Mouse (Mus musculus) heart, adult 2 months (tissue): ENCODE measurements around the gene Hand2. TPM values are rescaled to one million over a fixed set of nuclear protein-coding genes. Genes with fewer than 3 reads are reported as not detected.

Source experiments
- DNase-seq, 2 experiments: peaks; one replicate each; pipeline ENCODE4 v3.0.0; 2021
- H3K27ac ChIP-seq: fragments of 200-600 bp; 2 replicates; pipeline ENCODE4 v1.8.1; 2022
- H3K27me3 ChIP-seq: fragments of 200-500 bp; 2 replicates; pipeline ENCODE4 v1.6.1; 2012; ENCODE audit warnings: mild to moderate bottlenecking, low read length, inconsistent platforms, mixed read lengths; ENCODE audit not compliant: control insufficient read depth, insufficient read depth
- H3K36me3 ChIP-seq: fragments of 200-500 bp; 2 replicates; pipeline ENCODE4 v1.6.1; 2012; ENCODE audit warnings: low read length, inconsistent platforms; ENCODE audit not compliant: control insufficient read depth, insufficient read depth
- H3K4me1 ChIP-seq: fragments of 200-500 bp; 2 replicates; pipeline ENCODE4 v1.6.1; 2011; ENCODE audit warnings: low read length; ENCODE audit not compliant: control insufficient read depth, insufficient read depth
- H3K4me3 ChIP-seq: fragments of 200-600 bp; 2 replicates; pipeline ENCODE4 v1.8.1; 2022
- H3K79me2 ChIP-seq: fragments of 200-500 bp; replicated peaks from 2 replicates; pipeline ENCODE4 v1.6.1; 2012; ENCODE audit warnings: mild to moderate bottlenecking, inconsistent platforms, low read length, moderate library complexity, mixed read lengths; ENCODE audit not compliant: control insufficient read depth, insufficient read depth
- H3K9ac ChIP-seq: fragments of 200-500 bp; 2 replicates; pipeline ENCODE4 v1.6.1; 2012; ENCODE audit warnings: low read depth, mild to moderate bottlenecking, control low read depth, inconsistent platforms, low read length, mixed read lengths
- CTCF ChIP-seq: fragments of 200-600 bp; IDR thresholded peaks from 2 replicates; pipeline ENCODE4 v1.8.1; 2022; ENCODE audit warnings: antibody characterized with exemption, mild to moderate bottlenecking, moderate library complexity
- EP300 ChIP-seq: fragments of 200-500 bp; IDR thresholded peaks from 2 replicates; pipeline ENCODE4 v1.6.1; 2011; ENCODE audit warnings: low read depth, low read length, control low read depth; ENCODE audit not compliant: insufficient read depth
- POLR2A ChIP-seq: fragments of 200-500 bp; IDR thresholded peaks from 2 replicates; pipeline ENCODE4 v1.6.1; 2011; ENCODE audit warnings: mild to moderate bottlenecking, low read depth, low read length, control low read depth; ENCODE audit not compliant: insufficient read depth
- WGBS: fragments of 180-500 bp; shearing (Covaris S2); methylation state at CpG from one replicate; pipeline ENCODE4 v1.1.7; 2018; 5-methylcytosine and 5-hydroxymethylcytosine counted together
- intact Hi-C: fragments of 180-260 bp; cut with DNase I; formaldehyde crosslinking; loops from one replicate; pipeline ENCODE4 v1.15.1; 2025
- polyA plus RNA-seq: library from polyadenylated mRNA; depleted of rRNA; stranded (reverse); fragments of >200 nt; gene quantifications from 2 replicates; pipeline ENCODE4 v1.2.3, GENCODE M21; 2012
- total RNA-seq, 2 experiments: library from RNA; stranded (reverse); gene quantifications; 2 replicates each; pipeline ENCODE4 v1.2.3; 2021

Gene Hand2
- total and polyA plus RNA-seq, 3 experiments, result 14.8 to 63.9 (median 62.1) TPM

DNA sequence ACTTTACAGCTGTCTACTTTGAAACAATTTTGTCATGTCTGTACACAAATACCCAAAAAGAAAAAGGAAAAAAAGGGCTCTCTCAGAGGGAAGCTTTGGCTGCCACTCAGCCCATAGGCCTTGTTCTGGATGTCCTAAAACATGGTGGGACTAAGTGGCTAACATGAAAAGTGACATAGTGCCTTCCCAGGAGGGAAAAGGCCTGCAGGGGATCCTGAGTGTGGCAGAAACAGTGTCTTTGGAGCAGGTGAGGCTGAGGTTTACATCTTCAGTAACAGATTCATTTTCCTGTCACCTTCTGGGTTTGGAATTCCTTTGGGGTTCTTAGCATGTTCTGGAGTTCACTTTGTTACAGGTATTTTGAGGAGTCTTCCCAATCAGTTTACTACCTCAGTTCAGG lies 3.7 kb upstream of the Hand2 start:
- no peak for DNase-seq
- no peaks in the 10 kb centered on the region; the same call in 1 of the 2 replicates for H3K36me3 ChIP-seq
- no peak overlapping the region; the same call in 1 of the 2 replicates for H3K4me3 ChIP-seq
- peaks cover 4% of the 10 kb centered on the region for H3K4me1 ChIP-seq
- no peaks in the 10 kb centered on the region for H3K79me2 ChIP-seq
- TF ChIP-seq CTCF (no peak), EP300 (no peak), POLR2A (no peak)
- H3K9ac ChIP-seq, result no peak overlapping the region
- peak overlapping the region; percentile 89 for H3K27ac ChIP-seq
- intact Hi-C loops, result loop anchor here (5.0 to 10.0 kb wide), 2 partner anchors 182 to 435 kb away; no protein-coding TSS in a partner anchor
- peaks cover 2% of the 10 kb centered on the region; the same call in 1 of the 2 replicates for H3K27me3 ChIP-seq

DNA sequence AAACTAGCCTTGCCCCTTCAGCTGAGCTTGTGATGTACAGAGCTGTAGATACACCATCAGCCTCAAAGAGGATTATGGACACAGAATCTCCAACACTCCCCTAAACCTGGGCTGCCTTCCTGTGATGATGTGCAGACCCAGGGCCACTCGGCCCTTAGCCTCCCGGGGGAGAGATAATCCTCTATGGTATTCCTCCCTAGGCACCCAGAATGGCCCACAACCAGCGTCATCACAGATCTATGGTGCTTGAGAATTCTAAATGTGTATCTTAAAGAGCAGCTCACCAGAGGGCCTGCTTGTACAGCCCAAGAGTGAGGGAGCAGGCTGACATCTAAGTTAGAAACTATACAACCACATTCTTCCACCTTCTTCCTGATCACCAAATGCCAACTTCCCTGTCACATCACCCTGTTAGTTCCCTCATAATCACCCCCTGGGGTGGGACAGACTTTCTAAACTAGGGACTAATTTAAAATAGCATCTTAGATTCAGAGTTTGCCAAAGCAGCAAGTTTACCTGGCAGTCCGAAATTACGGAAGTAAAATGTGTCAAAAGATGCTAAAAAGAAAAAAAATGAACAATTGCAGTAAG lies 2.8 kb upstream of the Hand2 start:
- H3K9ac ChIP-seq, result peak overlapping the region; percentile 58
- H3K27me3 ChIP-seq, result peaks cover 2% of the 10 kb centered on the region; the same call in 1 of the 2 replicates
- peak overlapping the region; percentile 32 for H3K4me3 ChIP-seq
- no peaks in the 10 kb centered on the region; the same call in 1 of the 2 replicates for H3K36me3 ChIP-seq
- intact Hi-C loops, result loop anchor here (5.0 to 10.0 kb wide), 2 partner anchors 183 to 436 kb away; no protein-coding TSS in a partner anchor
- no peak for TF ChIP-seq EP300
- no peak for TF ChIP-seq CTCF
- no peak for TF ChIP-seq POLR2A
- no peaks in the 10 kb centered on the region for H3K79me2 ChIP-seq
- WGBS, result 33% methylated on average over 5 of the region's 5 CpGs
- peak in 1 of 2 experiments; percentile 32 for DNase-seq
- H3K27ac ChIP-seq, result peak overlapping the region; percentile 89
- H3K4me1 ChIP-seq, result peaks cover 3% of the 10 kb centered on the region

DNA sequence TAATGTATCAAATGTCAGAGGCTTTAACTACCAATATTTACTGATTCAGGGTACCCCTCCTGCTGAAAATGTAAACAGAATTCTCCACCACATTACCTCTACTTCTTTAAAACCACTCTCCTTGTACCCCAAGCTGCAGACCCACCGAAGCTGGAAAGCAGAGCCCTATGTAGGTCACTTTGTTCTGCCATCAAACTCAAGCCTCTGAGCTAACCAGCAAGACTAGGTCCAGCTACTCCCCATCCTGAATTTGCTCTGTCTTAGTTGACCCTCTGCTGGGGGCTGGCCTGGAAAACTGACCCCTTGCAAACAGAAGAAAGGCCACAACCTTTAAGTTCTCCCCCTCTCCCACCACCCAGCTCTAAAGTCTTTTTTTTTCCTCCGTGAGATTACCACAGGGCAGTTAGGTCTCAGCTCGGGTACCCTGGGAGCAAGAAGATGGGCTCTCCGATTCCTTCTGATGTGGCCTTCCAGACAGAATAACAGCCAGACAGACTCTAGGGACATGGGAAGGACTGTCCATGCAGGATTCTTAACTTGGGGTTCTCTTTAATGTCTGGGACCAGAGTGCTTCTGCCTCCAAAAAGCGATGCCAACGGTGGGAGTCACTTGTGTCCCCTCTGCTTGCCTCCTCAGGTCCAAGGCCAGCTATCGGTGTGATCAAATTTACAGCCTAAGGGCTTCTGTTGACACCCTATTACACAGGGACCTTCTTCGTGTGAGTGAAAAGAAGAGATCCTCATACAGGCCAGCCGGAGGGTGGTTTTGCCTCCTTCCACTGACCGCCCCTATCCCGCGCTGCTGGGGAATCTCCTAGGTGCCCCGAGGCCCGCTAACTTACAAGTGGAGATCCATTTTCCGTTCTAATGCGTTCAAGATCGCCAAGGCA lies 1.4 kb upstream of the Hand2 start:
- 27% methylated on average over 17 of the region's 17 CpGs for WGBS
- Histone ChIP-seq H3K36me3 (no peaks in the 10 kb centered on the region; the same call in 1 of the 2 replicates), H3K4me1 (no peaks in the 10 kb centered on the region; the same call in 1 of the 2 replicates), H3K4me3 (peak overlapping the region; percentile 78), H3K9ac (peak overlapping the region; percentile 64), H3K27me3 (peaks cover 2% of the 10 kb centered on the region), H3K79me2 (no peaks in the 10 kb centered on the region), H3K27ac (peak overlapping the region; percentile 89)
- intact Hi-C loops, result loop anchor here (5.0 to 10.0 kb wide), 2 partner anchors 185 to 437 kb away; no protein-coding TSS in a partner anchor
- TF ChIP-seq POLR2A, result no peak
- TF ChIP-seq CTCF, result no peak
- TF ChIP-seq EP300, result no peak
- peak; percentile 35 to 50 for DNase-seq

DNA sequence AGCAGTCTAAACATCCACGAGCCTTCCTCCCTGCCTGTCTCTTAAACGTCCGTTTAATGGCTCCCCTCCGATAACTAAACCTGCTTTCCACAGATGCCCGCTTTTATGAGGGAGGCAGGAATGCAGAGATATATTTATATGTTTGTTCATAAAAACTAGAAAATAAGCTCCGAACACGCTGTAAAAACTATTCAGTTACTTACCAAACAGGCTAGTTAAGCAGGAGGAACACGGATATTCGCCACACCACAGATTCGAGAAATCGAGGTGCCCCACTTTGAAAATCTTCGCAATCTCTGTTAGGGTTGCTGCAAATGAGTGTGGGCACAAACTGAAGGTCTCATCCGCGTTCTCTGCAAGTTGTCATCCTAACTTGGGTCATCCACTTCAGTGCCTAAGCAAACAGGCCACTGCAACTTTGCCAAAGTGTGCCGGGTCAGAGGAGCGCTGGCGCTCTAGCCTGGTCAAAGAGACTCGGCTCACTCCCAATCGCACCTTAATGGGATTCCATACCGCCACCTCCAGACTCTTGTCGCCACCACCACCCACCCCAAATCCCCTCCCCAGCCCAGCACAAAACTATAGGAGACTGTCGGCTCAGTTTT lies 700 bp upstream of the Hand2 start:
- 10% methylated on average over 22 of the region's 22 CpGs for WGBS
- H3K79me2 ChIP-seq, result no peaks in the 10 kb centered on the region
- peak overlapping the region; percentile 78 for H3K4me3 ChIP-seq
- H3K36me3 ChIP-seq, result no peaks in the 10 kb centered on the region; the same call in 1 of the 2 replicates
- peaks cover 2% of the 10 kb centered on the region for H3K27me3 ChIP-seq
- TF ChIP-seq POLR2A (peak; percentile 38; the same call in 1 of the 2 replicates), CTCF (no peak)
- DNase-seq, result peak; percentile 67 to 71
- H3K9ac ChIP-seq, result peak overlapping the region; percentile 64
- intact Hi-C loops, result loop anchor here (5.0 to 10.0 kb wide), 2 partner anchors 185 to 438 kb away; no protein-coding TSS in a partner anchor
- no peaks in the 10 kb centered on the region; the same call in 1 of the 2 replicates for H3K4me1 ChIP-seq
- H3K27ac ChIP-seq, result peak overlapping the region; percentile 89

DNA sequence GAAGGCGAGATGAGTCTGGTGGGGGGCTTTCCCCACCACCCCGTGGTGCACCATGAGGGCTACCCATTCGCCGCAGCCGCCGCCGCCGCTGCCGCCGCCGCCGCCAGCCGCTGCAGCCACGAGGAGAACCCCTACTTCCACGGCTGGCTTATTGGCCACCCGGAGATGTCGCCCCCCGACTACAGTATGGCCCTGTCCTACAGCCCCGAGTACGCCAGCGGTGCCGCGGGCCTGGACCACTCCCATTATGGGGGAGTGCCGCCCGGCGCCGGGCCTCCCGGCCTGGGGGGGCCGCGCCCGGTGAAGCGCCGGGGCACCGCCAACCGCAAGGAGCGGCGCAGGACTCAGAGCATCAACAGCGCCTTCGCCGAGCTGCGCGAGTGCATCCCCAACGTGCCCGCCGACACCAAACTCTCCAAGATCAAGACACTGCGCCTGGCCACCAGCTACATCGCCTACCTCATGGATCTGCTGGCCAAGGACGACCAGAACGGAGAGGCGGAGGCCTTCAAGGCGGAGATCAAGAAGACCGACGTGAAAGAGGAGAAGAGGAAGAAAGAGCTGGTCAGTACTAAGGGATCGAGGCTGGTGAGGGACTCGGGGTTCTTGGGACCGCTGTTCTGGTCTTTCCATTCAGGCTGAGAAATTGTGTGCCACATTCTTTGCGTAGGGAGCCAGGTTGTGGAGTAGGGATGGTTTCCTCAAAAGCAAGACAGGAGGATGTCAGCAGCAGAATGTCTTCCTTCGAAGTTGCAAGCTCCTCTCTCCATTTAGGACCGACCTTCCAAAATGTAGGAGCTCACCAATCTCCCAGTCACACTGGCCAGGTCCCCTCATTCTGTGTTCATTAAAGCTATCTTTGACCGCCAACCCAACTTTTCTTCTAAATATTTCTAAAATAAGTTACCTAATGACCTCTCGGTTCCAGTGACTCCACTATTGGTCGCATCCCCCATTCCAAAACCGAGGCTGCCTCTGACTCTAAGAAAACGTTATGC lies 1.4 kb downstream of the Hand2 start:
- H3K36me3 ChIP-seq, result no peaks in the 10 kb centered on the region
- WGBS, result 4% methylated on average over 56 of the region's 64 CpGs
- TF ChIP-seq POLR2A (peak; percentile 30; the same call in 1 of the 2 replicates), CTCF (no peak)
- peak overlapping the region; percentile 78 for H3K4me3 ChIP-seq
- H3K9ac ChIP-seq, result peak overlapping the region; percentile 85
- intact Hi-C loops, result no loop called here
- H3K4me1 ChIP-seq, result no peaks in the 10 kb centered on the region
- peaks cover 2% of the 10 kb centered on the region for H3K27me3 ChIP-seq
- peak overlapping the region; percentile 97 for H3K27ac ChIP-seq
- no peaks in the 10 kb centered on the region for H3K79me2 ChIP-seq
- peak; percentile 70 to 77 for DNase-seq
